Mouse (Mus musculus): ENCODE results near the gene Ccdc102a.
A peak's percentile ranks its signal among the peaks of the same experiment; 100 is the strongest.

- TF ChIP-seq CTCF (IDR thresholded peaks at IDR 0.05; ENCODE audit: low read depth, low read length): peak; percentile 33; the same call in 1 of the 2 replicates
- no peak for TF ChIP-seq POLR2A (IDR thresholded peaks at IDR 0.05; ENCODE audit: extremely low read depth, insufficient read depth, low read length)
These were observed 56.5 kb downstream of the Ccdc102a start for GRCm38 (mm10) chr8:94861352-94861910.

Measured in liver, adult 2 months (tissue).